Mouse (Mus musculus) frontal cortex, adult 2 months (tissue): ENCODE data around the gene Siae. TPM values are rescaled to one million over a fixed set of nuclear protein-coding genes. Genes with fewer than 3 reads are reported as not detected.
A peak's percentile ranks its signal among the peaks of the same experiment; 100 is the strongest.

Experiments used
- DNase-seq, 2 experiments: peaks; one replicate each; pipeline ENCODE4 v3.0.0; 2022; ENCODE audit warnings: low spot score in 1 of 2; ENCODE audit errors: extremely low spot score in 1 of 2
- polyA plus RNA-seq: library from polyadenylated mRNA; depleted of rRNA; stranded (reverse); fragments of >200 nt; gene quantifications from 2 replicates; pipeline ENCODE4 v1.2.3, GENCODE M21; 2012

Gene Siae
- polyA plus RNA-seq, 1 experiment: 14.5 TPM

GRCm38 (mm10) chr9:37623981-37624380 is 68.5 kb downstream of the Siae start:
- no peak for DNase-seq

DNA sequence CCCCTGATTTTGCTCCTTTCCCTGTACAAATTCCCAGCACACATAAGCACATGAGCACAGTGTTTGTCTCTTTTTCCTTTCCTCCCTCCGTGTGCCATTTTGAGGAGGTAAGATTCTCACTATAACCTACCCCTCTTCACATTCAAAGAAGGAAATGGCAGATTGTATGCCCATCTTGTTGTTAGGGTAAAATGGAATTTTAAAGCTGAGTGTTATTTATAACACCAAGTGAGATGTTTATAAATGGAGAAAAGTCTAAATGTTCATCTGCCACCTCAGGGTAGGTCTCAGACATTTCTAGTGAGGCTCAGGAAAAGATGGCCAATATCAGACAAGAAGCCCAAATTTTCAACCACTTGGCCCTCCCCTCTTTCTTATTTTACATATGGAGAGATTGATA is 69.0 kb downstream of the Siae start:
- DNase-seq: no peak

GRCm38 (mm10) chr9:37625129-37625528 is 69.6 kb downstream of the Siae start:
- DNase-seq: no peak

DNA sequence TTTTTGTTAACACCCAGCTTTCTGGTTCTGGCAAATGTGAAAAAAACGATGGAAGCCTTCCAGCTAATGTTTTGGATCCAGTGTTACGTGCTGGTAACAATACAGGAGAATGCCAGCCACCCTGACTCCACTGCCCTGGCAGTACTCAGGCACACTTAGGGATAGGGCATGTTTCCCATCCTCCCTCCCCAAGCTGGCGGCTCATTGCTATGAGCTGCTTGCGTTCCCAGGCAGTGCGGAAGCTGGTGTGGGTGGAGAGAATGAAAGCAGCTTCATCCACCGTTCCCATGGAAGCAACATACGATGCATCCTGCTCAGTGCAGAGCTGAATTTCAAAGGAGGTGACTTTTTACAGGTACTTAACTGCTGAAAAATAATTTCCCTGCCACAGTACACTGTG is 70.1 kb downstream of the Siae start:
- peak; percentile 81 to 90 for DNase-seq

DNA sequence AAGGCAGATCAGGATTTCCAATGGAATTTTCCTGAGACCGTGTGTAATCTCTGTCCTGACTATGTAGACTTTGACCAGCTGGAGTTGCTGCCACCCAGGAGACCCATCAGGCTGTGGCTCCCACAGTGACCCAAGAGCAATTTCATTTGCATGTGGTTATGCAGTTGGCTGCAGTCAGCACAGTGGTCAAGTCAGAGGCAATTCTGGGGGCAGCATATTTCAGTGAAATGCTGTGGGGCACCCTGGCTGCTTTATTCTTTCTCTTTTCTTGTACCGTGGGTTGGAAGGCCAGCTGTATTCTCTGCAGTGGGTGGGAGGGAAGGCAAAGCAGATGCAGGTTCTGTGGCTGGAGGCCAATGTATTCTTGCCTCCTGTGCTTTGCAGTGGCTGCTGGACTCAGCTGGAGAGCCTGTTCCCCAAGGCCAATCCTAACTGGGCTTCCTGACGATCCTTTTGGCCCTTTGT is 70.6 kb downstream of the Siae start:
- peak in 1 of 2 experiments; percentile 61 for DNase-seq

DNA sequence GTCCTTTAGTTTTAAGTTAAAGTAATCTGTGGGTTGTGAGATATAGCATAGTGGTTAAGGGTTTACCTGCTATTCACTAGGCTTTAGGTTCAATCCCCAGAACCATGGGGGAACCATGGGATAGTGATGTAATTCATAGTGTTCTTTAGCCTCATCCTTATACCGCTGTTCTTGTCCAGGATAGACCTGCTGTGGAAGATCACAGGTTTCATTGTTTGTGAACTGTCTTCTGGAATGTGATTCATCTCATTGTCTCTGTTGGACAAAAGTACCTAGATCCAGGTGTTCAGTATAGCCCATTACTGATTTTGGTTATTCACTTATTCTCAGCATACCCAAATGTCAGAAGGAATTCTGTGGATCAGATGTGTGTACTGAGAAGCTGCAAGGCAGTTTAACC is 71.8 kb downstream of the Siae start:
- DNase-seq: no peak

GRCm38 (mm10) chr9:37628581-37628980 is 73.1 kb downstream of the Siae start:
- DNase-seq: no peak

DNA sequence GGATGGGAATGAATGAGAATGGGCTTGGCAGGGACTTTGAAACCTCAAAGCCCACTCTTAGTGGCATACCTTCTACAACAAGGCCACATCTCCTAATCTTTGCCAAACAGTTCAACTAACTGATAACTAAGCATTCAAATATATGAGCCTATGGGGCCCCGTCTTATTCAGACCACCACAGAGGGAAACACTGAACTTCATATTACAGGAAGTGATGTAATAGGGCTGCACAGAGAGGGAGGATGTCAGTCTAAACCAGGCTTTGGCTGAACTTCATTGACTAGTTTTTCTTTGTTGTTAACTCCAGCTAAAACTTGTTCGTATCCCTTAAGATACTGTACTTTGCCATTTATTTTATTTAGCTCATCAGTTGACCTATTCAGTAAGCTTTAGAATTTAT is 74.4 kb downstream of the Siae start:
- no peak for DNase-seq

- peak in 1 of 2 experiments; percentile 37 for DNase-seq
These were observed 76.8 kb downstream of the Siae start for GRCm38 (mm10) chr9:37632305-37632704.

- no peak for DNase-seq
These were observed 78.8 kb downstream of the Siae start for GRCm38 (mm10) chr9:37634269-37634668.

GRCm38 (mm10) chr9:37636335-37636734 is 80.8 kb downstream of the Siae start:
- peak in 1 of 2 experiments; percentile 76 for DNase-seq

DNA sequence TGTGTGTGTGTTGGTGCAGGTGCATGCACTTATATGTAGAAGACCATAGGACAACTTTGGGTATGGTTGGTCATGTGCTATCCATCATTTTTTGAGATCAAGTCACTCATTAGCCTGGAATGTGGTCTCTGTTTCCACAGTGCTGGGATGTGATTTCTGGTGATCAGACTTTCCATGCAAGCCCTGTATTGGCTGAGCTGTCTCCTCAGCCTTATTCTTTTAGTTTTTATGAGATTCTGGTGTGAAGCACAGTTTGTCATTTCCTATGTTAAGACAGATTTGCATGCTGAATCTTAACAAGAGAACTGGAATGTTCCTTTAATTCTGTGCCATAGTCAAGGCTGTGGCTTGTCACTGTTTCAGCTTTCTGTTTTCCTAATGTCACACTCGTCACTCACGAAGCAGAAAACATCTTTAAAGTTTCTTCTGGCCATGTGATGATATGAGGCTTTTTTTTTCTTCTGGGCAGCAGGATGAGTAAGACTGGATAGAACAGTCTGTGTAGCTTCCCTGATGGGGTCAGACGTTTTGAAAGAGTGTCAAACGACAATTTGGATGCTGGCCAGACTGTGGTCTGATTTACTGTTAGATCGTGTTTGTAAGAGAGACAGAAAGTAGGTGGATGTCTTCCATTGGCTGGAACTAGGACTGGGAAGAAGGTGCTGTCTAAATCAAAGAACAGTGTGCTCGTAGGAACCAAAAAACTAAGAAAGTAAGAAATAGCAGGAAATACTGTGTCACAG is 81.5 kb downstream of the Siae start:
- no peak for DNase-seq

DNA sequence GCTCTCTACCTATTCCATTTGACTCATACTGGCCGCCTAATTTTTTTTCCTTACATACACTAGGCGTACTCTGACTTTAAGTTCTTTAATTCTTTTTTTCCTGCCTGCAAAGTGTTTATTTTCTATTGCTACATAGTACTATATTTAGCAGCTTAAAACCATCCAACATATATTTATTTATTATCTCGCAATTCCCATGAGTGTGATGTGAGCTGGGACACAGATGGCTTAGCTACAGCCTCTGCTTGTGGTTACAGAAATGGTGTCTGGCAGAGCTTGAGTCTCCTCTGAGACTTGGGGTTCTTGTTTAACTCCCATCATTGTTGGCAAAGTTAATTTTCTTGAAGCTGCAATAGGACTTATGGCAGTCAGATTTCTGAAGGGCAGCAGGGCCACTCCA is 83.2 kb downstream of the Siae start:
- DNase-seq: no peak

DNA sequence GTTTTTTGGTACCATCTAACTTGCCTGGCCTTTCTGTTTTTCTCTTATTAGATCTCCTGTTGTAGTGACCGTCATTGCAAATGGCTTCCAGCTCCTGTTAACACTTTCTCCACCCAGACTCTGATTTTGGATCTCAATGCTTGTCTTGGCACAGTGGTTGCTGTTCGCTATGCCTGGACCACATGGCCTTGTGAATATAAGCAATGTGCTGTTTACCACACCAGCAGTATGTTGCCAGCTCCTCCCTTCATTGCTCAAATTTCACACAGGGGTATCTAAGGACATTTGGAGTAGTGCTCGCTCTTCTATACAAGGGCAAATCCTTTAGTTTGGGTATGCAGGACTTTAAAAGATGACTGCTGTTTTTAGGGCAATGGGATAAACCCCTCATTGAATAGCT is 90.7 kb downstream of the Siae start:
- no peak for DNase-seq

DNA sequence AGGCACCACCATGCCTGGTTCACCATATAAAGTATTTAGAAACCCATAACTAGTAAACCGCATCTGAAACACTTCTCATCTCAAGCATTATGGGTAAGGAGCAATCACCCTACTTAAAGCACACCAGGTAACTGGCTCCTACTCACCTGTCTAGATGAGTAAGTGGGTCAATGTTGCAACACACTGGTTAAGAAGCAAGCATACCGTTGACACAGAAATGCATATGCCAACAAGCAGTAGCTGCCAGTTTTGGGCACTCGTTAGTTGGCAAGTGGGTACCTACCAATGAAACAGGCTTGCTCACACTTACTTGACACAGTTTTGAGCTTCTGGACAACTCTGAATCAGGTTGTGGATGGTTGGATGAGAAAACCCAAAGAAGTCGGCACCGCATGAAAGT is 95.1 kb downstream of the Siae start:
- no peak for DNase-seq

- no peak for DNase-seq
These were observed 98.3 kb downstream of the Siae start for GRCm38 (mm10) chr9:37653836-37654235.

- DNase-seq: no peak
These were observed 100.5 kb downstream of the Siae start for GRCm38 (mm10) chr9:37655961-37656360.

- no peak for DNase-seq
These were observed 101.0 kb downstream of the Siae start for GRCm38 (mm10) chr9:37656439-37656881.

DNA sequence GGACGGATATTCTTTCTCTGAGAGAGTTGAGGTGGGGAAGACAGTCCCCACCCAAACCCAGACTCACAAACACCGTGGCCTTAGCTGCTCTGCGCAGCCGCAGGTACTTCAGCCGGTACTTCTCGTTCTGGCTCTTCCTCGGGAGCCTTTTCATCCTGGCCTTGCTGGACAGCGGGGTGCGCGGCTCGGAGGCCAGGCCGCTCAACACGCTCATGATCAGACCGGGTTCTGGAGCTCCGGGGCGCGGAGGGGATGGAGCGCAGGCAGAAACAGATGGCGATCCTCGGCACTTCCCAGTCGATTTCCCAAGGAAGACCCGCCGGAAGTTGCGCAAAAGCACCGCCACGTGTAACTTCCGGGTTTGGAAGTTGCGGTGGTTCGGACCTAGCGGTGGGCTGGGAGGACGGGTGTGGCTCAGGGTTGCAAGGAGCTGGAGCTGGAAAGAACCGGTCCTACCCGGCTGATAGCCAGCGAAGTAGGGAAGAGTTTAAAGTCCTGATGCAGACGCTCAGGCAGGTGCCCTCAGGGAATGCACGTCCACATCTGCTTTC is 101.5 kb downstream of the Siae start, which contains the start of gene Tbrg1:
Tbrg1 (minus strand) TSS at position 382 of the 551 bp plus-strand sequence.
- peak; percentile 41 to 80 for DNase-seq

- no peak for DNase-seq
These were observed 103.9 kb downstream of the Siae start for GRCm38 (mm10) chr9:37659413-37659812.

GRCm38 (mm10) chr9:37663210-37663609 is 107.7 kb downstream of the Siae start:
- no peak for DNase-seq

DNA sequence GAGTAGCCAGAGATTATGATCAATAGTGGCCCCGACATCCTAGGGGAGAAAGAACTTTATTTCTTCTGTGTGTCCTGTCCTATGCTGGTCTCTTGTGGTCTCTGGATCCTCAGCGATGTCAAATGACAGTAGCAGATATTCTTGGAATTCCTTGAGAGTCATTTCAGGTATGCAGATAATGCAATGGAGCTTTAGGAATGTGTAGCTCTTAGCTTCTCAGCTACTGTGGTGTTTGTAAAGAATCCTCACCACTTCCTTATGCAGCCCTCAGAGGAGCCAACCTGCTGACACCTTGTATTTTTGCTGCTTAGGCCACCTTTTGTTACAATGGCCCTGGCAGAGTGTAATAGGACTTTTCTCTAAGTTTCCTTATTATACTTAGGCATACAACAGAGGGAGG is 109.1 kb downstream of the Siae start:
- DNase-seq: no peak
